Mouse (Mus musculus): ENCODE measurements around the gene Cpa1.

DNA sequence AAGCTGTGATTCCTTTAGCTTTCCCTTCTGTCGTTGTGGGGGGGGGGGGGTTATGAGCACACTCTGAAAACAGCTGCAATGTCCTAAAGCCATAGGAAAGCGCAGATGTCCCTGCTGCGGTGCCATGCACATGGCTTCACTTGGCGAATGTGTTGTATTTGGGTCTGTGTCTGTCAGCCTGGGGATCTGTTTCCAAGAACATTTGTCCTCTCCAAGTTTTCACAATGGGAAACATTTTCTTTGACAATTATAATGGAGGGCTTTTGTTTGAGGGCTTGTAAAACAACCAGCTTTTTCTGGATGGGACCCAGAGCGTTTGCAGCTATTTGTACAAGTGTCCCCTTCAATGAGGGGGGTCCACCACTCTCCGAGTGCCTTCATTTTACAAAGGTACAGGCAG lies 24.8 kb upstream of the Cpa1 start:
- no peak for TF ChIP-seq CTCF (IDR thresholded peaks at IDR 0.05; ENCODE audit: borderline replicate concordance, insufficient read depth, low read depth, low read length)
- no peak for TF ChIP-seq POLR2A (IDR thresholded peaks at IDR 0.05; ENCODE audit: borderline replicate concordance, insufficient read depth, low read length)
